Mouse (Mus musculus): ENCODE measurements around the gene Srpk2. TPM values are rescaled to one million over a fixed set of nuclear protein-coding genes. Genes with fewer than 3 reads are reported as not detected.

The Srpk2 gene
- total and polyA plus RNA-seq, 3 experiments, result 8.4 to 37.4 (median 35.1) TPM

- intact Hi-C loops (cut with DNase I), result loop anchor here (2.0 to 5.0 kb wide), 2 partner anchors 14 to 37 kb away; no protein-coding TSS in a partner anchor
- TF ChIP-seq EP300 (IDR thresholded peaks at IDR 0.05; ENCODE audit: insufficient read depth, low read depth, low read length), result no peak
Observed at GRCm38 (mm10) chr5:23489231-23489630, 195.2 kb downstream of the Srpk2 start.

GRCm38 (mm10) chr5:23483811-23484210, 200.6 kb downstream of the Srpk2 start:
- H3K9ac ChIP-seq (ENCODE audit: low read depth, low read length), result no peak overlapping the region
- 86% methylated on average over 7 of the region's 7 CpGs for WGBS
- TF ChIP-seq POLR2A (IDR thresholded peaks at IDR 0.05; ENCODE audit: insufficient read depth, low read depth, low read length), result no peak
- TF ChIP-seq EP300 (IDR thresholded peaks at IDR 0.05; ENCODE audit: insufficient read depth, low read depth, low read length), result no peak
- TF ChIP-seq CTCF (IDR thresholded peaks at IDR 0.05), result no peak
- intact Hi-C loops (cut with DNase I), result no loop called here
- H3K27ac ChIP-seq, result no peak overlapping the region
- peaks cover 16% of the 10 kb centered on the region for H3K36me3 ChIP-seq (ENCODE audit: control insufficient read depth, insufficient read depth, low read length)
- H3K27me3 ChIP-seq (ENCODE audit: control insufficient read depth, insufficient read depth, low read length), result no peaks in the 10 kb centered on the region
- DNase-seq, result no peak
- no peaks in the 10 kb centered on the region for H3K79me2 ChIP-seq (replicated peaks; ENCODE audit: control insufficient read depth, insufficient read depth, low read length)
- H3K4me3 ChIP-seq, result no peak overlapping the region
- no peaks in the 10 kb centered on the region for H3K4me1 ChIP-seq (ENCODE audit: control insufficient read depth, insufficient read depth, low read length)

More at GRCm38 (mm10) chr5:23489231-23489630, 195.2 kb downstream of the Srpk2 start:
- Histone ChIP-seq H3K36me3 (ENCODE audit: control insufficient read depth, insufficient read depth, low read length) (peaks cover 28% of the 10 kb centered on the region), H3K27ac (no peak overlapping the region), H3K9ac (ENCODE audit: low read depth, low read length) (no peak overlapping the region), H3K79me2 (replicated peaks; ENCODE audit: control insufficient read depth, insufficient read depth, low read length) (no peaks in the 10 kb centered on the region; the same call in none of the 2 replicates), H3K4me1 (ENCODE audit: control insufficient read depth, insufficient read depth, low read length) (no peaks in the 10 kb centered on the region), H3K27me3 (ENCODE audit: control insufficient read depth, insufficient read depth, low read length) (no peaks in the 10 kb centered on the region), H3K4me3 (no peak overlapping the region)
- DNase-seq, result no peak
- WGBS, result 57% methylated on average over 4 of the region's 4 CpGs

- TF ChIP-seq EP300 (IDR thresholded peaks at IDR 0.05; ENCODE audit: insufficient read depth, low read depth, low read length), result no peak
- TF ChIP-seq POLR2A (IDR thresholded peaks at IDR 0.05; ENCODE audit: insufficient read depth, low read depth, low read length), result no peak
- TF ChIP-seq CTCF (IDR thresholded peaks at IDR 0.05), result peak; percentile 65
- no peak overlapping the region for H3K27ac ChIP-seq
- no peaks in the 10 kb centered on the region for H3K4me1 ChIP-seq (ENCODE audit: control insufficient read depth, insufficient read depth, low read length)
- WGBS, result 66% methylated on average over 6 of the region's 6 CpGs
- DNase-seq, result no peak
- H3K27me3 ChIP-seq (ENCODE audit: control insufficient read depth, insufficient read depth, low read length), result no peaks in the 10 kb centered on the region
- intact Hi-C loops (cut with DNase I), result loop anchor here (5.0 kb wide), 1 partner anchor 56 kb away; no protein-coding TSS in a partner anchor
- no peak overlapping the region for H3K4me3 ChIP-seq
- H3K9ac ChIP-seq (ENCODE audit: low read depth, low read length), result no peak overlapping the region
- no peaks in the 10 kb centered on the region; the same call in 1 of the 2 replicates for H3K79me2 ChIP-seq (replicated peaks; ENCODE audit: control insufficient read depth, insufficient read depth, low read length)
- H3K36me3 ChIP-seq (ENCODE audit: control insufficient read depth, insufficient read depth, low read length), result peaks cover 13% of the 10 kb centered on the region
Observed at GRCm38 (mm10) chr5:23473098-23473873, 211.1 kb downstream of the Srpk2 start.

- Histone ChIP-seq H3K79me2 (replicated peaks; ENCODE audit: control insufficient read depth, insufficient read depth, low read length) (peaks cover 2% of the 10 kb centered on the region), H3K9ac (ENCODE audit: low read depth, low read length) (no peak overlapping the region), H3K27me3 (ENCODE audit: control insufficient read depth, insufficient read depth, low read length) (no peaks in the 10 kb centered on the region), H3K36me3 (ENCODE audit: control insufficient read depth, insufficient read depth, low read length) (peaks cover 34% of the 10 kb centered on the region), H3K4me1 (ENCODE audit: control insufficient read depth, insufficient read depth, low read length) (peaks cover 1% of the 10 kb centered on the region), H3K4me3 (no peak overlapping the region), H3K27ac (no peak overlapping the region)
- DNase-seq, result no peak
- TF ChIP-seq EP300 (IDR thresholded peaks at IDR 0.05; ENCODE audit: insufficient read depth, low read depth, low read length) (no peak), POLR2A (IDR thresholded peaks at IDR 0.05; ENCODE audit: insufficient read depth, low read depth, low read length) (no peak), CTCF (IDR thresholded peaks at IDR 0.05) (no peak)
- 86% methylated on average over 4 of the region's 4 CpGs for WGBS
- intact Hi-C loops (cut with DNase I), result loop anchor here (10.0 kb wide), 1 partner anchor 212 kb away; no protein-coding TSS in a partner anchor
Observed at GRCm38 (mm10) chr5:23466546-23466945, 217.9 kb downstream of the Srpk2 start.

GRCm38 (mm10) chr5:23464743-23465142, 219.7 kb downstream of the Srpk2 start:
- H3K4me3 ChIP-seq, result no peak overlapping the region
- H3K9ac ChIP-seq (ENCODE audit: low read depth, low read length), result no peak overlapping the region
- DNase-seq, result no peak
- WGBS, result 88% methylated on average over 8 of the region's 8 CpGs
- peaks cover 35% of the 10 kb centered on the region for H3K36me3 ChIP-seq (ENCODE audit: control insufficient read depth, insufficient read depth, low read length)
- H3K79me2 ChIP-seq (replicated peaks; ENCODE audit: control insufficient read depth, insufficient read depth, low read length), result peaks cover 2% of the 10 kb centered on the region
- peaks cover 1% of the 10 kb centered on the region for H3K4me1 ChIP-seq (ENCODE audit: control insufficient read depth, insufficient read depth, low read length)
- H3K27me3 ChIP-seq (ENCODE audit: control insufficient read depth, insufficient read depth, low read length), result no peaks in the 10 kb centered on the region
- no peak overlapping the region for H3K27ac ChIP-seq
- TF ChIP-seq EP300 (IDR thresholded peaks at IDR 0.05; ENCODE audit: insufficient read depth, low read depth, low read length), result no peak
- intact Hi-C loops (cut with DNase I), result loop anchor here (10.0 kb wide), 1 partner anchor 210 kb away; no protein-coding TSS in a partner anchor

GRCm38 (mm10) chr5:23464247-23464646, 220.2 kb downstream of the Srpk2 start:
- H3K4me1 ChIP-seq (ENCODE audit: control insufficient read depth, insufficient read depth, low read length), result peaks cover 1% of the 10 kb centered on the region
- TF ChIP-seq EP300 (IDR thresholded peaks at IDR 0.05; ENCODE audit: insufficient read depth, low read depth, low read length), result no peak
- no peak for TF ChIP-seq CTCF (IDR thresholded peaks at IDR 0.05)
- TF ChIP-seq POLR2A (IDR thresholded peaks at IDR 0.05; ENCODE audit: insufficient read depth, low read depth, low read length), result no peak

More at GRCm38 (mm10) chr5:23464247-23464646, 220.2 kb downstream of the Srpk2 start:
- peaks cover 36% of the 10 kb centered on the region for H3K36me3 ChIP-seq (ENCODE audit: control insufficient read depth, insufficient read depth, low read length)
- H3K27me3 ChIP-seq (ENCODE audit: control insufficient read depth, insufficient read depth, low read length), result no peaks in the 10 kb centered on the region
- no peak overlapping the region for H3K9ac ChIP-seq (ENCODE audit: low read depth, low read length)
- peaks cover 2% of the 10 kb centered on the region for H3K79me2 ChIP-seq (replicated peaks; ENCODE audit: control insufficient read depth, insufficient read depth, low read length)
- intact Hi-C loops (cut with DNase I), result loop anchor here (10.0 kb wide), 1 partner anchor 209 kb away; no protein-coding TSS in a partner anchor
- no peak overlapping the region for H3K27ac ChIP-seq
- no peak overlapping the region for H3K4me3 ChIP-seq
- DNase-seq, result no peak
- 77% methylated on average over 3 of the region's 3 CpGs for WGBS

Measured in heart, adult 2 months (tissue).